In genomic region chr1:136136547-136136946, GRCm38 (mm10) we compare ENCODE assay signal across 8 mouse cellular contexts. TPM values are rescaled to one million over a fixed set of nuclear protein-coding genes. Genes with fewer than 3 reads are reported as not detected.
A peak's percentile ranks its signal among the peaks of the same experiment; 100 is the strongest.
DNase-seq lines count a peak whose midpoint lies in the region; ATAC-seq and TF ChIP-seq lines count a peak whose summit lies in the region.

No protein-coding gene starts in this region.

- no peak for DNase-seq in spleen, adult 2 months (ENCODE audit: low read depth in 1 of 2, low spot score in 2 of 2)
- no peak for DNase-seq in spleen, adult 12 weeks (ENCODE audit: low spot score)
- DNase-seq in cerebellum, postnatal 10 days = no peak
- no peak for DNase-seq in frontal cortex, adult 2 months (ENCODE audit: extremely low spot score in 1 of 2, low spot score in 1 of 2)

- no peaks in the 10 kb centered on the region for H3K27me3 ChIP-seq in spleen, adult 2 months (ENCODE audit: control insufficient read depth, insufficient read depth, low read length)
- no peaks in the 10 kb centered on the region for H3K27me3 ChIP-seq in forebrain, embryonic 15.5 days
- peaks cover 13% of the 10 kb centered on the region; the same call in 1 of the 2 replicates for H3K27me3 ChIP-seq in liver, embryonic 15.5 days
- H3K27me3 ChIP-seq in stomach, embryonic 15.5 days (replicated peaks) = no peaks in the 10 kb centered on the region

- no peaks in the 10 kb centered on the region for H3K9me3 ChIP-seq in forebrain, embryonic 15.5 days
- H3K9me3 ChIP-seq in liver, embryonic 15.5 days (replicated peaks) = no peaks in the 10 kb centered on the region
- no peaks in the 10 kb centered on the region for H3K9me3 ChIP-seq in stomach, embryonic 15.5 days

- peak overlapping the region; percentile 95 for H3K27ac ChIP-seq in spleen, adult 2 months (ENCODE audit: insufficient read depth, low read length)
- no peak overlapping the region; the same call in 1 of the 2 replicates for H3K27ac ChIP-seq in forebrain, embryonic 15.5 days (replicated peaks)
- peak overlapping the region; percentile 41 for H3K27ac ChIP-seq in liver, embryonic 15.5 days (replicated peaks)
- H3K27ac ChIP-seq in stomach, embryonic 15.5 days = peak overlapping the region; percentile 76; the same call in 1 of the 2 replicates

- no peak overlapping the region; the same call in 1 of the 2 replicates for H3K4me3 ChIP-seq in spleen, adult 2 months (ENCODE audit: extremely low read depth, insufficient read depth, insufficient read length)
- no peak overlapping the region; the same call in 1 of the 2 replicates for H3K4me3 ChIP-seq in forebrain, embryonic 15.5 days
- no peak overlapping the region for H3K4me3 ChIP-seq in liver, embryonic 15.5 days (replicated peaks)
- no peak overlapping the region for H3K4me3 ChIP-seq in stomach, embryonic 15.5 days (replicated peaks)

- no peak for ATAC-seq in forebrain, embryonic 15.5 days (replicated peaks)
- ATAC-seq in liver, embryonic 15.5 days (ENCODE audit: insufficient read depth) = no peak
- no peak for ATAC-seq in stomach, embryonic 15.5 days (ENCODE audit: insufficient read depth, low FRiP score, low read depth)
- ATAC-seq in cerebellum, adult (ENCODE audit: insufficient number of reproducible peaks, low FRiP score, low TSS enrichment) = no peak

- peaks cover 70% of the 10 kb centered on the region for H3K4me1 ChIP-seq in spleen, adult 2 months (ENCODE audit: control insufficient read depth, insufficient read depth, insufficient read length)
- peaks cover 83% of the 10 kb centered on the region for H3K4me1 ChIP-seq in forebrain, embryonic 15.5 days
- peaks cover 100% of the 10 kb centered on the region for H3K4me1 ChIP-seq in liver, embryonic 15.5 days (replicated peaks)
- H3K4me1 ChIP-seq in stomach, embryonic 15.5 days = peaks cover 89% of the 10 kb centered on the region

- H3K9ac ChIP-seq in forebrain, embryonic 15.5 days (replicated peaks) = no peak overlapping the region
- H3K9ac ChIP-seq in liver, embryonic 15.5 days = no peak overlapping the region
- no peak overlapping the region for H3K9ac ChIP-seq in stomach, embryonic 15.5 days

- 32% methylated on average over 4 of the region's 4 CpGs for WGBS in spleen, adult 2 months
- WGBS in forebrain, embryonic 15.5 days = 58% methylated on average over 4 of the region's 4 CpGs
- 75% methylated on average over 4 of the region's 4 CpGs for WGBS in liver, embryonic 15.5 days (ENCODE audit: insufficient replicate concordance)
- WGBS in stomach, embryonic 15.5 days = 43% methylated on average over 4 of the region's 4 CpGs

- peak overlapping the region; percentile 73; the same call in 1 of the 2 replicates for H3K4me2 ChIP-seq in forebrain, embryonic 15.5 days (replicated peaks)
- H3K4me2 ChIP-seq in liver, embryonic 15.5 days = no peak overlapping the region
- no peak overlapping the region for H3K4me2 ChIP-seq in stomach, embryonic 15.5 days

- TF ChIP-seq POLR2A in spleen, adult 2 months (IDR thresholded peaks at IDR 0.05; ENCODE audit: low read depth, low read length) = no peak

- TF ChIP-seq CTCF in spleen, adult 2 months (IDR thresholded peaks at IDR 0.05; ENCODE audit: extremely low read depth, insufficient read depth, insufficient read length, insufficient replicate concordance) = no peak

- H3K36me3 ChIP-seq in spleen, adult 2 months (ENCODE audit: control insufficient read depth, insufficient read depth, low read length) = peaks cover 2% of the 10 kb centered on the region; the same call in 1 of the 2 replicates
- no peaks in the 10 kb centered on the region for H3K36me3 ChIP-seq in forebrain, embryonic 15.5 days
- no peaks in the 10 kb centered on the region for H3K36me3 ChIP-seq in liver, embryonic 15.5 days (replicated peaks)
- no peaks in the 10 kb centered on the region for H3K36me3 ChIP-seq in stomach, embryonic 15.5 days

RNA-seq across cellular contexts. Expression of gene Kif21b, which starts 5.4 kb away (rescaled TPM):
- 79.2 and 111 TPM in 2 replicates for polyA plus RNA-seq in spleen, adult 2 months (2012; rRNA removed)
- polyA plus RNA-seq in forebrain, embryonic 15.5 days (2015; fragmentation: Nextera tagmentation; extraction: Ambion mirVana) = 71.9 and 75.0 TPM in 2 replicates
- 1.1 and 1.5 TPM in 2 replicates for polyA plus RNA-seq in liver, embryonic 15.5 days (2015; fragmentation: Nextera tagmentation; extraction: Ambion mirVana)
- polyA plus RNA-seq in stomach, embryonic 15.5 days (2015; fragmentation: Nextera tagmentation; extraction: Ambion mirVana) = 3.3 and 3.8 TPM in 2 replicates
- polyA plus RNA-seq in frontal cortex, adult 2 months (2012; rRNA removed) = 42.1 and 45.8 TPM in 2 replicates
